Mouse (Mus musculus) lung, postnatal 36 days (tissue): ENCODE results near the gene Zbtb16.

Source experiments
- DNase-seq: peaks from one replicate; pipeline ENCODE4 v3.0.0; 2022; ENCODE audit warnings: mixed read lengths

The Zbtb16 gene

DNA sequence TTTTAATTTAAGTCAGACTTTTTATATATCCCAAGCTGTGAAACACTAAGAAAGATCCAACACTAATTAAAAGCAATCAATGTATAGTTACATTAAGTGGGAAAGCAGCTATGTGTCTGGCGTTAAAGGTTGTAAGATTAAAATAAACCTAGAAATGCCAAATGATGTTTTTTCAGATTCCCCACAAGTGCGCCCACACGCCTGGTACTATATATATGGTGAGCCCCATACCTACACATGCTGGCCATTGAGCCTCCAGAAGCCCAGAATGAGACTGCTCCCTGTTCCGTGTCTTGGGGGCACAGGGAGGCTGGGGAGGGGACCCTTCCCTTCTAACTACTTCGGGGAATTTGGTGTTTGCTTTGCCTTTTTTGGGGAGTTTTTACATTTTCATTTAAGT, 34.7 kb downstream of the Zbtb16 start:
- DNase-seq: no peak

DNA sequence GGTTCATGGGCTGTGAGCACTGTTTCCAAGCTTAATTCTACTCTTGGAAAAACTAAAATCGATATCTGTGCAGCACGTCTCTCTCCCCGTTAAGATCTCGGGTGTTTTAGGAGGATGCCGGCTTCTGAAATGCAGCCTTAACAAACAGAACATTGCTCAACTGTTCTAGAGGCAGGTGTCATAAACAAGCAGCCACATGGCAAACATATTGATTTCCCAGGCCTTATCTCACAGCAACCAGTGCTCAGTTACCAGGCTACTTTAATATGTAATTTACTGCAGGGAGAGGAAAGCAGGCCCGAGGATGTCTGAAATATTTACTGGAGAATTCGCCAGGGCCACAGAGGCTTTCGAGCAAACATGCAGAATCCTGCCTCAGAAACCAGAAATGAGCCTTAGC, 35.4 kb downstream of the Zbtb16 start:
- DNase-seq: no peak

- DNase-seq: no peak
Measured at GRCm38 (mm10) chr9:48798044-48798443, 38.0 kb downstream of the Zbtb16 start.

- DNase-seq: no peak
Measured at GRCm38 (mm10) chr9:48796267-48796822, 39.7 kb downstream of the Zbtb16 start.

DNA sequence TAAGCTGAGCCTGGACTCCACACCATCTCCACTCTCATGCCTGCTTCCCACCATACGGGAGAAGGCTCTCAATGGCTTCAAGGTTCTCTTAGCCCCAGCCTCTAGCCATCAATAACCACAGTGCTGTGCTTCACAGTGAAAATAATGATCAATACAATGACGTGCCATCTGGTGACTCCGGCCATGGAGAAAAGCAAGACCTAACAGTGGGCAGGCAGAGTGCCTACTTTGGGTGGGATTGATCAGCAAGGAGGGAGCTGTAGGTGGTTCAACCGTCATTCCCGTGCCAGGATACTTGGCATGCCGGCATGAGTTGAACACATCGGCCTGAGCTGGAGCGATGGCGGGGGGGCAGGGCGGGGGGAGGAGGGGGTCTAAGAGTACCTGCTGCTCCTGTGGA, 40.3 kb downstream of the Zbtb16 start:
- DNase-seq: no peak

DNA sequence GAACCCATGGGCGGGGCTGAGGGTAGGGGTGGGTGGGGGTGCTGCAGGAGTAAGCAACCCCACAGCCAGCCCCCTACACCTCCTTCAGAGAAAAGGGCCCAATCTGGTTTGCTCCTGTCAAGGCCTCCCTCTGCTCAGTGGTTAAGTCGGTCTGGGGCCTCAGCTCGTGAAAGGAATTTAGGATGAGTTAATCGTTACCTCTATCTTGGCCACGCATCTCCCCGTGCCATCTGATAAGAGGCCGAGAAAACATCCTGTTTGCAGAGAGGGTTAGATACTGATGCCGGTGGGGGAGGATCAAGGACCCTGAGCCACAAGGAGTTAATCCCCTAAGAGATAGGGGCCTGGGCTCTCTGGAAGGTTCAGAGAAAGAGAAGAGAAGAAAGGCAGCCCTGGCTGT, 40.9 kb downstream of the Zbtb16 start:
- DNase-seq: no peak

DNA sequence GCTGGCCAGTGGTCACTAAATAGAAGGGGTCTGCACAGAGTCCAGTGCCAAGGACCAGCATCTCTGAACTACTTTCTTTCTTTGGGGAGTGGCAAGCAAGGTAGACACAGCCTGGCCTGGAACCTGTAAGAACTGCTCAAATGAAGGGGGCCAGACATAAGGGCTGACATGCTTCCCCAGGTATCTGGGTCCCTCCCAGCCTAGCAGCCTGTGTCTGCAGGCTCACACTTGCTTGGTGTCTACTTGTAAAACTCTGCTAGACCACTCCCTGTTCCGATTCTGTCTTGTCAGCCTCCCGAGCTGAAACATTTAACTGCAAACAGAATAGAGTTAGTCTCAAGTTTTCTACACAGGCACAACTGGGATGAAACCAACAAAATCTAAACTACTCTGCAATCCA, 41.6 kb downstream of the Zbtb16 start:
- no peak for DNase-seq

DNA sequence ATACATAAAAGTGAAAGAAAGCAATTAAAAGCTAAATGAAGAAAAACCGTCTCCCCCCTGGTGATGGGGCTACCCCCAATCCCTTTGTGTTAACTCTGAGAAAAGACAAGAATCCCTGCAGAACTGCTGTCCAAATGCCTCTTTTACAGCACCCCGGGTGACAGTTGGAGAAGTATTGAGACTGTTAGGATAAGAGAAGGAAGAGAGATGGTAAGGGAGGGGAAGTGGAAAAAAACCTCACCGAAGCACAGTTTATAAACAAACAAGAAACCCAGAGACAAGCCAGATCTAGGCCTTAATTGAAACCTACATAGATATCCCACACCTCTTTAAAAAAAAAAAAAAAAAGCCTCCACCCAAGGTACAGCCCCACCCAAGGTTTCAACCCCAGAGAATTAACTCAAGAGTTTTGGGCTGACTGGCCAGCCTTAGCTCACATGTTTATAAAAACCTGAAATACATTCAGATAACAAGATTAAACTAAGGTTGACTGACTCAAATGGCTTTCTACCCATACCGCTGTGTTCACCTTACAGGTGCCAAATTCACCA, 42.3 kb downstream of the Zbtb16 start:
- DNase-seq: no peak

- no peak for DNase-seq
Measured at GRCm38 (mm10) chr9:48790575-48790974, 45.4 kb downstream of the Zbtb16 start.

- peak; percentile 58 for DNase-seq
Measured at GRCm38 (mm10) chr9:48787906-48788410, 48.1 kb downstream of the Zbtb16 start.

DNA sequence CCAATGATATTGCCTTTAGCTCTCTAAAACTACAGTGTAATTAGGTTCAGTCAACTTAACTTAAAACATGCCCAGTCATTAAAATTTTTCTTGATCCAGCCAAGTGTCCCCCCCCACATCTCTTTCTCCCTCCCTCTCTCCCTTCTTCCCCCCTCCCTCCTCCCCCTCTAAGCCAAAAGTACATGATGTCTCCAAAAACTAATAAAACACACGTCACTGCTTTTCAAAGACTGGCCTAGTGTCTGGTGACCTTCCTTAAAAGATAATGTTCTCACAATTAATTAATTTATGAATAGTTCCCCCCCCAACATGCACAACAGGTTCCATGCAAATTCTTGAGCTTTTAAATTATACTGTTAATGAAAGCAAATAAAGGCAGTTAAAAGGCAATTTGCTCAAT, 48.7 kb downstream of the Zbtb16 start:
- no peak for DNase-seq

- DNase-seq: peak; percentile 61
Measured at GRCm38 (mm10) chr9:48786814-48787213, 49.2 kb downstream of the Zbtb16 start.

DNA sequence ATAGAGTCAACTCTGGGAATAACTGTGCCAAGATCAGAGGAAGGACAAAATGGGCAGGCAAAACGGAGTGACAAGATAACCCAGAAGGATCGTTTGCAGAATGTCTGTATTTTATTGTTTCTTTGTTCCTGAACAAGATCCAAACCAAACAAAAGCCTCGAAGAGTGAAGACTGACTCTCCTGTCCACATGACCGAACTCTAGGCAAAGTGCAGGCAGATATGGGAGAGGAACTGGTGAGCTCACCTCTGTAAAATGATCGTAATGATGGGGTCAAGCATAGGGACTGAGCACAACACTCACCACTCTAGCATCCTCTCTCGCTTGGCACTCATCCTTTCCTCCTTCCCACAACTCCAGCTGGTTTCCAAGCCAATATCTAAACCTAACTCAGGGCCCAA, 51.1 kb downstream of the Zbtb16 start:
- no peak for DNase-seq

DNA sequence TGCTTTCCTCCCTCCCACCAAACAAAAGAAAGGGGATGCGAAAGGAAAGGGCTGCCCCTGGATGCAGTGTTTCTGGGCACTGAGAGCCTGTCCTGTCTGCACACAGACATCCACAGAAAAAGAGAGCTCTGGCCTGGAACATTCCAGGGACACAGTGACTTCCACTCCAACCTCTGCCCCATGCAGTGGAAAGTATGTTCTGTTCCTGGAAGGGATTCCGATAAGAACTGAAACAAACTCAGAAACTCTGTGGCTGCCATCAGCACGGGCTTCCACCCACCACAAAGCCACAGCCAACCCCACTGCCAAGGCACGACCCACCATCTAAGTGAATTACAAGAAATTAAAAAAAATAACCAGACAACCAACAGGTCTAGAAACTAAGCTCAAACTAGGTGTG, 52.7 kb downstream of the Zbtb16 start:
- peak; percentile 39 for DNase-seq

DNA sequence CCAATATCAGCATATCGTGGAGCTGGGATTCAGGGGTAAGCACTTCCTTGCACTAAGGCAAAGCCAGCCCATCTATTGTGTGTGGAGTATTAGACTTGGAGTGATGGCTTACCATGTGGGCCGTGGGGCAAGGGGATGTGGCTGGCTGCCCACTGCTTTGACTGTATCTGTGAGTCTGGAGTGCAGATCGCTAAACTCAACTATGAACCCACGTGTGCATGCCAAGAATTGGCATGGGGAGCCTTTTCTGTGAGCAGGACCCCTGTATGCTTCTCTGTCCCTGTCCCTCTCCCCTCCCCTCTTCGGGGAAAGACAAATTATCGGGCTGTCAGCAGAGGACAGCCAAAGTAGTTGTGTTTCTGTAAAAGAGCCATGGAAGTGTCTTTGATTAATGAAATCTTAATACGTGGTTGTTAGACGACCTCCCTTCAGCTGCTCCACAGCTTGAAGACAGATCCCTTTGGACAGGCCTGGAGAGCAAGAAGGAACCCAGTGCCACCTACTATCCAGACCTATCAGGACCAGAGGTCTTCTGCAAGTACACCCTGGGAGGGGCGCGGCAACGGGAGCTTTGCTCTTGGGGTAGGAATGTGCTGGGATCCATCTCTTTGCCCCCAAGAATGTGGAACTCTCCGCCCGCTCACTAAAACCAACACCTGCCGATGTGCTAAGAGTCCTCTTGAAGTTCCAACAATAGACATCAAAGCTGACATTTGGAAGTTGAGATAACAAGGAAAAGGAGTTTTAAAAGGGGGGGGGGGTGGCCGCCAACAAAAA, 53.5 kb downstream of the Zbtb16 start:
- no peak for DNase-seq

GRCm38 (mm10) chr9:48776268-48776667, 59.8 kb downstream of the Zbtb16 start:
- DNase-seq: no peak

DNA sequence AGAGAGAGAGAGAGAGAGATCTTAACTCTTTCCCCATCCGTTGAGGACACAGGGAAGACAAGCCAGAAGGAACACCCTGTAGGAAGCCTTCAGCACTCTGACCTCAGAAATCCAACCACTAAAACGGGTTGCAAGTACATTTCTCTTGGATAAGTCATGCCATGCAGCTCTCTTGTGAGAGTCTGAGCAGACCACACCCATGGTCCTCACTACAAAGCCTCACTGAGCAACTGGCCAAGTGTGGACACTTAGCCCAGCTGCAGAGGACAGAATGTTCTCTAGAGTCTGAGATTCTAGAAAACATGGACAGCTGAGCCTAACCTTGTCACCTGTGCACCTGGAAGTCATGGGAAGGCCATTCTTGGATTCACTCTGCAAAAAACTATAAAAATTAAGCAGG, 60.5 kb downstream of the Zbtb16 start:
- DNase-seq: peak; percentile 74

DNA sequence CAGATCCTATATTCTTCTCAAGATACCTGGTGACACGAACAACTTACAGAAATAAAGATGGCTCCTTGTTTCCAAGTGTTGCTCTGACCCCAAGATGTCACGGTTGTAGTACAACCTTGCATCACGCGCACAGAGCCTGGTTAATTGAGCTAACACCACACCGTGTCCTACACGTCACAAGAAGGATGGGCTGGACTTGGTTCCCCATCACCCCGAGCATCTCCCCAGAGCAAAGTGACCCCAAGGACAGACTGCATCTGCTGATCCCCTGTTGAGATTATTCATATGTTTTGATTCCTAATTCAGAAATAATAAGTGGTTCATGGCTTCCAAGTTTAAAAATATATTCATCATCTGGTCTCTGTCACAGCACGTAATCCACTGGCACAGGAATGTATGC, 62.3 kb downstream of the Zbtb16 start:
- DNase-seq: no peak

- DNase-seq: no peak
Measured at GRCm38 (mm10) chr9:48773130-48773529, 62.9 kb downstream of the Zbtb16 start.

DNA sequence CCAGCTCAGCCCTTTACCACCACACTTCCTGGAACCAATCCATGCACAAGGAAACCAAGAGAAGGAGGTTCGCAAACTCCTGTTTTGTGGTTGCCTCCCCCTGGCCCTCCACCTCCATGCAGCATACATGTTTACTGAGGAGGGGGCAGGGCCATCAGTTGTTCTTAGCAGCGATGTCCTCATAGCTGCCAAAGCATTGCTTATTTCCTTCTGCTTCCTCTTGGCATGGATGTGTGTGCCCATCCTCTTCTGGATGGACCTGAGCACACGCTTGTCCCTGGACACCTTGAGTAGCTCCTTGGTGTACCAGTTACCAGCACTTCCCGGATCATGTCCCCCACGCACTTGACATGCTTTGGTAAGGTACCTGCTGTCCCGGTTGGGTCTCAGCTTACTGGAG, 64.5 kb downstream of the Zbtb16 start:
- no peak for DNase-seq

DNA sequence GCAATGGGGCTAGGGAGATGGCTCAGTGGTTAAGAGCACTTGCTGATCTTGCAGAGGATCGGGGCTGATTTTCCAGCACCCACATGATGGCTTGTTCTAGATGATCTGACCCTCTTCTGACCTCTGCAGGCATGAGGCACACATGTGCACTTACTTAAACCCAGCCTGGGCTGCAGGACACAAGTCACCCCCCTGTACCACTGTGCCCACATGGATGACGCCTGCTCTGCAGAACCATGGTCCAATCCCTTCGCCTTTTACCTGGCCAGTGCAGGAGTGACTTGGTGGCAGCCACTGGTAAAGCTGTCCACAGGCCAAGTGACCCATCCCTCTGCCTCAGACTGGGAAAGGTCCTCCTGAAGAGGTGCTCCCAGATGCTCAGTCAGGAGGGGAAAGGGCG, 67.1 kb downstream of the Zbtb16 start:
- DNase-seq: no peak

GRCm38 (mm10) chr9:48767666-48768432, 68.2 kb downstream of the Zbtb16 start:
- no peak for DNase-seq

GRCm38 (mm10) chr9:48765927-48766326, 70.1 kb downstream of the Zbtb16 start:
- no peak for DNase-seq

- no peak for DNase-seq
Measured at GRCm38 (mm10) chr9:48764311-48764710, 71.7 kb downstream of the Zbtb16 start.
